Mouse (Mus musculus) layer of hippocampus, postnatal 10 days (tissue): ENCODE measurements around the gene Mef2c. TPM values are rescaled to one million over a fixed set of nuclear protein-coding genes. Genes with fewer than 3 reads are reported as not detected.

Source experiments
- DNase-seq, 2 experiments: peaks; one replicate each; pipeline ENCODE4 v3.0.0; 2021; ENCODE audit warnings: low spot score in 2 of 2
- total RNA-seq, 2 experiments: library from RNA; stranded (reverse); gene quantifications; 2 replicates each; pipeline ENCODE4 v1.2.3; 2021

The Mef2c gene
- total RNA-seq, 2 experiments from 2014 or later = 121 to 125 TPM

- peak; percentile 60 to 72 for DNase-seq
Observed at GRCm38 (mm10) chr13:83524159-83524901, 20.5 kb downstream of the Mef2c start.

GRCm38 (mm10) chr13:83524902-83525715 lies 21.3 kb downstream of the Mef2c start:
- no peak for DNase-seq

GRCm38 (mm10) chr13:83525716-83526005 lies 21.8 kb downstream of the Mef2c start:
- DNase-seq = no peak

- no peak for DNase-seq
Observed at GRCm38 (mm10) chr13:83526066-83526465, 22.2 kb downstream of the Mef2c start.

- DNase-seq = no peak
Observed at GRCm38 (mm10) chr13:83527921-83528320, 24.1 kb downstream of the Mef2c start.

GRCm38 (mm10) chr13:83529729-83530314 lies 26.0 kb downstream of the Mef2c start:
- no peak for DNase-seq

GRCm38 (mm10) chr13:83530889-83531288 lies 27.1 kb downstream of the Mef2c start:
- DNase-seq = no peak

- DNase-seq = no peak
Observed at GRCm38 (mm10) chr13:83531968-83532591, 28.2 kb downstream of the Mef2c start.

GRCm38 (mm10) chr13:83536361-83536760 lies 32.5 kb downstream of the Mef2c start:
- DNase-seq = no peak

GRCm38 (mm10) chr13:83537163-83537562 lies 33.3 kb downstream of the Mef2c start:
- peak; percentile 44 to 61 for DNase-seq

- no peak for DNase-seq
Observed at GRCm38 (mm10) chr13:83539921-83540320, 36.1 kb downstream of the Mef2c start.

GRCm38 (mm10) chr13:83542666-83543065 lies 38.8 kb downstream of the Mef2c start:
- DNase-seq = no peak

- no peak for DNase-seq
Observed at GRCm38 (mm10) chr13:83544707-83545106, 40.9 kb downstream of the Mef2c start.

GRCm38 (mm10) chr13:83546876-83547275 lies 43.0 kb downstream of the Mef2c start:
- DNase-seq = no peak

GRCm38 (mm10) chr13:83551259-83551658 lies 47.4 kb downstream of the Mef2c start:
- no peak for DNase-seq

GRCm38 (mm10) chr13:83552051-83552450 lies 48.2 kb downstream of the Mef2c start:
- DNase-seq = no peak

GRCm38 (mm10) chr13:83563261-83563660 lies 59.4 kb downstream of the Mef2c start:
- DNase-seq = no peak

GRCm38 (mm10) chr13:83565732-83566131 lies 61.9 kb downstream of the Mef2c start:
- no peak for DNase-seq

- DNase-seq = no peak
Observed at GRCm38 (mm10) chr13:83566180-83566579, 62.3 kb downstream of the Mef2c start.

GRCm38 (mm10) chr13:83566834-83567534 lies 63.1 kb downstream of the Mef2c start:
- DNase-seq = no peak

GRCm38 (mm10) chr13:83567681-83568080 lies 63.8 kb downstream of the Mef2c start:
- DNase-seq = no peak
